Mouse (Mus musculus) left cerebral cortex, adult 2 months (tissue): Measurements from ENCODE around the gene Camk1d. TPM values are rescaled to one million over a fixed set of nuclear protein-coding genes. Genes with fewer than 3 reads are reported as not detected.

Experiments
- DNase-seq, 2 experiments: peaks; one replicate each; pipeline ENCODE4 v3.0.0; 2021 to 2022; ENCODE audit warnings: low spot score in 2 of 2, mixed read lengths in 1 of 2; ENCODE audit errors: extremely low spot score in 1 of 2
- H3K27ac ChIP-seq: fragments of 200-600 bp; 2 replicates; pipeline ENCODE4 v1.8.1; 2022
- H3K4me3 ChIP-seq: fragments of 200-600 bp; 2 replicates; pipeline ENCODE4 v1.8.1; 2022
- CTCF ChIP-seq: fragments of 200-600 bp; IDR thresholded peaks from 2 replicates; pipeline ENCODE4 v1.8.1; 2022; ENCODE audit warnings: antibody characterized with exemption, mild to moderate bottlenecking, moderate library complexity
- intact Hi-C: fragments of 180-260 bp; cut with DNase I; formaldehyde crosslinking; loops from one replicate; pipeline ENCODE4 v1.15.1; 2025
- total RNA-seq, 2 experiments: library from RNA; stranded (reverse); gene quantifications; 2 replicates each; pipeline ENCODE4 v1.2.3; 2021

The Camk1d gene
- total RNA-seq, 2 experiments from 2014 or later, result 129 to 132 TPM

DNA sequence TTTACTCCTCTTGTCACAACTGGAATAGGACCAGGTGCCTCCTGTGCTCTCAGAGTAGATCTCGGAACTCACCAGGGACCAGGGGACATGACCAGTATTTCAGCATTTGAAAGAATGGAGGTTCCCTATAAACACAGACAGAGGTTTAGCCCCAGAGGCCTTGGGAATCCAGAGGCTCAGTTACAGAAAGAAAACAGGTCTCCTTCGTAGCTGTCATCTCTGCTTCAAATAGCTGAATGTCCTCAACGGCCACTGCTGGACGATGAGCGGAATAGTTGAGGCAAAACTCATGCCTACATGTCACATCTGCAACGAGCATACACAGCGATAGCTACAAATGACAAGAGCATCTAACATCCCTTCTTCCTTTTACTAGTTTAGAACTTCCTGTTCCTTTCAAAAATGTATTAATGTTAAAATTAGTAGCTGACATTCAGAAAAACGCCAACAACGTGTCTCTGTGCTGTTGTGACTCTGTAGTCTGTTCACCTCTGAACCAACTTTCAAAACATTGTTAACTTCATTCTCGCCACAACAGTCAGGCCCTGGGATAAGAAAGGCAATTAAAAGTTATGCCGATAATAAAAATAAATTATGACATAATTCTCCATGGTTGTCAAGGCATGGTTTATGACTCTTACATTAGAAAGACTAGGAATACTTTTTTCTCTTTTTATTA lies 82.5 kb downstream of the Camk1d start:
- TF ChIP-seq CTCF, result no peak
- H3K27ac ChIP-seq, result no peak overlapping the region
- H3K4me3 ChIP-seq, result no peak overlapping the region
- intact Hi-C loops, result no loop called here
- DNase-seq, result no peak

DNA sequence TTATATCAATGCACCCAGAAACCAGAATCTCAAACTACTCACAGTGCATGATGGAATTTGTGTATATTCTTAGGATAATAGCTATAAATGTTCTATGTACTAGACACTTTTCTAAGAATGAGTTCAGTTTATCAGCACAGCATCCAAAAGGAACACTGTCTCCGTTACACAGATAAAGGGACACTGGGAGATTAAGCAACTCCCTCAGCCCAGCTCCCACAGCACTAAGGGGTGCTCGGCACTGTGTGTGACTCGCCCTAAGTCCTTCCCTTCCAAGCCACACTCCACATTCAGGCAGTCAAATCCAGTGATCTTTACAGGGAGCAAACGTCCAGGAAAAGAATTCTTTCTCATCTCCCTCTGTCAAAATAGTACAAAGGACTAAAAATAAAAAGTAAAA lies 83.6 kb downstream of the Camk1d start:
- no peak for TF ChIP-seq CTCF
- Histone ChIP-seq H3K27ac (no peak overlapping the region), H3K4me3 (no peak overlapping the region)
- DNase-seq, result no peak
- intact Hi-C loops, result no loop called here

DNA sequence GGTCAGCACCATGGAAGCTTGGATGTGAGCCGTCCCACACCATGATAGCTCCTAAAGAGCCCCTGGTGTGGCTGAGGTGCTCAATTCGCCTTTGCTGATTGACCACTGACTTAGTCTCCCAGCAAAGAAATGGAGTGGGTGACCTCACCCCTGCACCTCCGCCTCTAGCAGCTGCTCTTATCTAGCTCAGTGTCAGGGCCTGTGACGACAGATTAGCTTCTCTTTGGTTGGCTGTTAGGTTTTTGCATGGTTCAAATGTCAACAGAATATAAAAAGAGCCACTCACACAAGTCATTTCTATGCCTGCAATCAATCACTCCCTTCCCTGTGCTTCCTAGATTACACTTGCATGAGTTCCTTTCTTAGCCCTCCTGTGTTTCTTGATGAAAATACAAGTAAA lies 89.9 kb downstream of the Camk1d start:
- no peak for TF ChIP-seq CTCF
- no peak for DNase-seq
- Histone ChIP-seq H3K4me3 (no peak overlapping the region), H3K27ac (no peak overlapping the region)
- intact Hi-C loops, result no loop called here

GRCm38 (mm10) chr2:5618361-5618896 lies 95.9 kb downstream of the Camk1d start:
- TF ChIP-seq CTCF, result no peak
- no peak overlapping the region for H3K4me3 ChIP-seq
- intact Hi-C loops, result loop anchor here (10.0 kb wide), 1 partner anchor 56 kb away; no protein-coding TSS in a partner anchor
- peak overlapping the region; percentile 64 for H3K27ac ChIP-seq
- DNase-seq, result peak in 1 of 2 experiments; percentile 52

GRCm38 (mm10) chr2:5614896-5615295 lies 99.4 kb downstream of the Camk1d start:
- no peak for TF ChIP-seq CTCF
- no peak overlapping the region for H3K4me3 ChIP-seq
- H3K27ac ChIP-seq, result no peak overlapping the region
- intact Hi-C loops, result loop anchor here (10.0 kb wide), 1 partner anchor 60 kb away; no protein-coding TSS in a partner anchor
- peak; percentile 56 to 68 for DNase-seq

GRCm38 (mm10) chr2:5614308-5614705 lies 100.0 kb downstream of the Camk1d start:
- TF ChIP-seq CTCF, result no peak
- intact Hi-C loops, result loop anchor here (10.0 kb wide), 1 partner anchor 60 kb away; no protein-coding TSS in a partner anchor
- H3K4me3 ChIP-seq, result no peak overlapping the region
- no peak overlapping the region for H3K27ac ChIP-seq
- DNase-seq, result no peak

DNA sequence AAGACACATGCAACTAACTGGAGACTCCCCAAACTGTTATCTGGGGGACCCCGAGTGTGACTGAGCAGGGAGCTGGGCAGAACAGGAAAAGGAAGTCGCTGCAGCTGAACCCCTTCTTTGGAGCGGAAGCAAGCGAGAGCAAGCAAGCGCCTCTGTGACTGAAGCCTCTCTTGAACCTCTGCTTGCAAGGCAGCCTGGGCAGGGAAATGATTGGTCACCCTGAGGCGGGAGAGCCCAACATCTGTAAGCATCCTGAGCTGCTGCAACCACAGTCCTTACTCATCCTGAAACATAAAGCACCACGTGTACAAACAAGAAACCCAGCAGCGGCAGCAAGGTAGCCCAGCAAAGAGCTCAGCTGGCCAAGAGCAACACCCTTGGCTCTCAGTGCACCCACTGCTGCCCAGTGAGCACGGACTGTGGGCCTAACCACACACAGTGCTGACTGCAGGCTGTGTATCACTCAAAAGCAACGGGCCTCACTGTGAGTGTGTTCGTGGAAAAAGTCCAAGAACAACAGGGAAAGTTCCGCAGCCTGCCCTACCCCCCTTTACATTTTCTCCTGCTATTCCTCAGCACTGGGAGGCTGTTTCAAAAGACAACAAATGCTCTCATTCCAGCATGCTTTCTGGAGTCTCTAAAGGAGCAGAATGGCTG lies 100.5 kb downstream of the Camk1d start:
- peak overlapping the region; percentile 33; the same call in 1 of the 2 replicates for H3K27ac ChIP-seq
- intact Hi-C loops, result loop anchor here (10.0 kb wide), 1 partner anchor 61 kb away; no protein-coding TSS in a partner anchor
- DNase-seq, result no peak
- no peak for TF ChIP-seq CTCF
- no peak overlapping the region for H3K4me3 ChIP-seq

- Histone ChIP-seq H3K27ac (no peak overlapping the region), H3K4me3 (no peak overlapping the region)
- intact Hi-C loops, result loop anchor here (10.0 kb wide), 1 partner anchor 63 kb away; no protein-coding TSS in a partner anchor
- TF ChIP-seq CTCF, result no peak
- no peak for DNase-seq
Measured at GRCm38 (mm10) chr2:5611601-5612000, 102.7 kb downstream of the Camk1d start.

DNA sequence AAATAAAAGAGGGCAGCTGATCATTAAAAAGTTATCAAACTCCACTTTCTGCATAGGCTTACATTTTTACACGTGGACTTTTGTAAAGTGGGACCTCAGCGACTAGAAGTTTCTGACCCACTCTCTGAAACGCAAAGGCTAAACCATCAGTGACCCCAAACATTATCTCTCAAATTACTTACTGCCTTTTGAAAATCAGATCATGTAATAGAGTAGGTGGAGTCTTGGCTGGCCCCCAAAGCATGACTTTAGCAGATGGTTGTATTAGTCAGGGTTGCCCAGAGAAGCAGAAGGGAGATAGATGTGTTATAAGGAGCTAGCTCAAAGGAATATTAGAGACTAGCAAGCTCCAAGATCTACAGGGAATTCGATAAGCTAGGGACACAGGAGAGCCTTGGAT lies 103.8 kb downstream of the Camk1d start:
- intact Hi-C loops, result loop anchor here (10.0 kb wide), 1 partner anchor 64 kb away; no protein-coding TSS in a partner anchor
- no peak for DNase-seq
- TF ChIP-seq CTCF, result no peak
- Histone ChIP-seq H3K4me3 (no peak overlapping the region), H3K27ac (no peak overlapping the region)

- no peak for TF ChIP-seq CTCF
- intact Hi-C loops, result no loop called here
- H3K27ac ChIP-seq, result peak overlapping the region; percentile 30
- no peak for DNase-seq
- H3K4me3 ChIP-seq, result no peak overlapping the region
Measured at GRCm38 (mm10) chr2:5607920-5608841, 106.1 kb downstream of the Camk1d start.

GRCm38 (mm10) chr2:5605849-5606248 lies 108.5 kb downstream of the Camk1d start:
- TF ChIP-seq CTCF, result no peak
- intact Hi-C loops, result no loop called here
- no peak overlapping the region for H3K27ac ChIP-seq
- no peak overlapping the region for H3K4me3 ChIP-seq
- no peak for DNase-seq
